Mouse (Mus musculus): ENCODE results near the gene Ctsll3. TPM values are rescaled to one million over a fixed set of nuclear protein-coding genes. Genes with fewer than 3 reads are reported as not detected.

Gene Ctsll3
- polyA plus RNA-seq, 1 experiment: not detected

- no peaks in the 10 kb centered on the region for H3K36me3 ChIP-seq (ENCODE audit: control insufficient read depth, insufficient read depth, low read length)
- no peak overlapping the region for H3K4me3 ChIP-seq (ENCODE audit: low read depth, low read length)
- no peak overlapping the region for H3K27ac ChIP-seq (ENCODE audit: insufficient read depth, low read depth, low read length)
- H3K4me1 ChIP-seq (ENCODE audit: control insufficient read depth, insufficient read depth, insufficient read length, low read length): no peaks in the 10 kb centered on the region
- TF ChIP-seq POLR2A (IDR thresholded peaks at IDR 0.05; ENCODE audit: low read depth, low read length) (no peak), CTCF (IDR thresholded peaks at IDR 0.05; ENCODE audit: extremely low read depth, insufficient read length, insufficient replicate concordance, low read depth, low read length) (no peak)
- no peaks in the 10 kb centered on the region for H3K27me3 ChIP-seq (ENCODE audit: control insufficient read depth, insufficient read depth, low read length)
- 92% methylated on average over 17 of the region's 17 CpGs for WGBS
Measured at GRCm38 (mm10) chr13:60761161-60761560, 41.5 kb downstream of the Ctsll3 start.

- TF ChIP-seq POLR2A (IDR thresholded peaks at IDR 0.05; ENCODE audit: low read depth, low read length): no peak
- TF ChIP-seq CTCF (IDR thresholded peaks at IDR 0.05; ENCODE audit: extremely low read depth, insufficient read length, insufficient replicate concordance, low read depth, low read length): no peak
- WGBS: 92% methylated on average over 12 of the region's 12 CpGs
- H3K27me3 ChIP-seq (ENCODE audit: control insufficient read depth, insufficient read depth, low read length): no peaks in the 10 kb centered on the region
- H3K36me3 ChIP-seq (ENCODE audit: control insufficient read depth, insufficient read depth, low read length): no peaks in the 10 kb centered on the region
- no peak overlapping the region for H3K27ac ChIP-seq (ENCODE audit: insufficient read depth, low read depth, low read length)
- H3K4me1 ChIP-seq (ENCODE audit: control insufficient read depth, insufficient read depth, insufficient read length, low read length): no peaks in the 10 kb centered on the region
- no peak overlapping the region for H3K4me3 ChIP-seq (ENCODE audit: low read depth, low read length)
Measured at GRCm38 (mm10) chr13:60760392-60760791, 42.3 kb downstream of the Ctsll3 start.

- Histone ChIP-seq H3K27me3 (ENCODE audit: control insufficient read depth, insufficient read depth, low read length) (no peaks in the 10 kb centered on the region), H3K4me3 (ENCODE audit: low read depth, low read length) (no peak overlapping the region), H3K27ac (ENCODE audit: insufficient read depth, low read depth, low read length) (no peak overlapping the region), H3K4me1 (ENCODE audit: control insufficient read depth, insufficient read depth, insufficient read length, low read length) (no peaks in the 10 kb centered on the region), H3K36me3 (ENCODE audit: control insufficient read depth, insufficient read depth, low read length) (no peaks in the 10 kb centered on the region)
- WGBS: 25% methylated on average over 6 of the region's 6 CpGs
- TF ChIP-seq CTCF (IDR thresholded peaks at IDR 0.05; ENCODE audit: extremely low read depth, insufficient read length, insufficient replicate concordance, low read depth, low read length) (peak; percentile 87; the same call in 1 of the 2 replicates), POLR2A (IDR thresholded peaks at IDR 0.05; ENCODE audit: low read depth, low read length) (no peak)
Measured at GRCm38 (mm10) chr13:60759136-60759535, 43.5 kb downstream of the Ctsll3 start.

- Histone ChIP-seq H3K4me1 (ENCODE audit: control insufficient read depth, insufficient read depth, insufficient read length, low read length) (no peaks in the 10 kb centered on the region), H3K36me3 (ENCODE audit: control insufficient read depth, insufficient read depth, low read length) (no peaks in the 10 kb centered on the region), H3K27ac (ENCODE audit: insufficient read depth, low read depth, low read length) (no peak overlapping the region), H3K27me3 (ENCODE audit: control insufficient read depth, insufficient read depth, low read length) (no peaks in the 10 kb centered on the region), H3K4me3 (ENCODE audit: low read depth, low read length) (no peak overlapping the region)
- WGBS: 74% methylated on average over 13 of the region's 13 CpGs
- TF ChIP-seq POLR2A (IDR thresholded peaks at IDR 0.05; ENCODE audit: low read depth, low read length) (no peak), CTCF (IDR thresholded peaks at IDR 0.05; ENCODE audit: extremely low read depth, insufficient read length, insufficient replicate concordance, low read depth, low read length) (no peak)
Measured at GRCm38 (mm10) chr13:60757292-60757691, 45.4 kb downstream of the Ctsll3 start.

GRCm38 (mm10) chr13:60755251-60755650, 47.4 kb downstream of the Ctsll3 start:
- 28% methylated on average over 2 of the region's 2 CpGs for WGBS
- H3K36me3 ChIP-seq (ENCODE audit: control insufficient read depth, insufficient read depth, low read length): no peaks in the 10 kb centered on the region

GRCm38 (mm10) chr13:60753216-60753615, 49.4 kb downstream of the Ctsll3 start:
- Histone ChIP-seq H3K4me3 (ENCODE audit: low read depth, low read length) (no peak overlapping the region), H3K4me1 (ENCODE audit: control insufficient read depth, insufficient read depth, insufficient read length, low read length) (no peaks in the 10 kb centered on the region), H3K27ac (ENCODE audit: insufficient read depth, low read depth, low read length) (no peak overlapping the region), H3K27me3 (ENCODE audit: control insufficient read depth, insufficient read depth, low read length) (no peaks in the 10 kb centered on the region), H3K36me3 (ENCODE audit: control insufficient read depth, insufficient read depth, low read length) (no peaks in the 10 kb centered on the region)
- no peak for TF ChIP-seq POLR2A (IDR thresholded peaks at IDR 0.05; ENCODE audit: low read depth, low read length)
- no peak for TF ChIP-seq CTCF (IDR thresholded peaks at IDR 0.05; ENCODE audit: extremely low read depth, insufficient read length, insufficient replicate concordance, low read depth, low read length)
- WGBS: 98% methylated on average over 6 of the region's 6 CpGs

More at GRCm38 (mm10) chr13:60755251-60755650, 47.4 kb downstream of the Ctsll3 start:
- no peak for TF ChIP-seq CTCF (IDR thresholded peaks at IDR 0.05; ENCODE audit: extremely low read depth, insufficient read length, insufficient replicate concordance, low read depth, low read length)
- no peak for TF ChIP-seq POLR2A (IDR thresholded peaks at IDR 0.05; ENCODE audit: low read depth, low read length)
- H3K4me3 ChIP-seq (ENCODE audit: low read depth, low read length): no peak overlapping the region
- H3K4me1 ChIP-seq (ENCODE audit: control insufficient read depth, insufficient read depth, insufficient read length, low read length): no peaks in the 10 kb centered on the region
- H3K27ac ChIP-seq (ENCODE audit: insufficient read depth, low read depth, low read length): no peak overlapping the region
- H3K27me3 ChIP-seq (ENCODE audit: control insufficient read depth, insufficient read depth, low read length): no peaks in the 10 kb centered on the region

- Histone ChIP-seq H3K36me3 (ENCODE audit: control insufficient read depth, insufficient read depth, low read length) (no peaks in the 10 kb centered on the region), H3K4me3 (ENCODE audit: low read depth, low read length) (no peak overlapping the region), H3K27me3 (ENCODE audit: control insufficient read depth, insufficient read depth, low read length) (no peaks in the 10 kb centered on the region), H3K4me1 (ENCODE audit: control insufficient read depth, insufficient read depth, insufficient read length, low read length) (no peaks in the 10 kb centered on the region), H3K27ac (ENCODE audit: insufficient read depth, low read depth, low read length) (no peak overlapping the region)
- no peak for TF ChIP-seq POLR2A (IDR thresholded peaks at IDR 0.05; ENCODE audit: low read depth, low read length)
- no peak for TF ChIP-seq CTCF (IDR thresholded peaks at IDR 0.05; ENCODE audit: extremely low read depth, insufficient read length, insufficient replicate concordance, low read depth, low read length)
- 85% methylated on average over 7 of the region's 7 CpGs for WGBS
Measured at GRCm38 (mm10) chr13:60750930-60751329, 51.7 kb downstream of the Ctsll3 start.
